Comparison of ENCODE assay signal across 12 mouse cellular contexts in the genomic region with DNA sequence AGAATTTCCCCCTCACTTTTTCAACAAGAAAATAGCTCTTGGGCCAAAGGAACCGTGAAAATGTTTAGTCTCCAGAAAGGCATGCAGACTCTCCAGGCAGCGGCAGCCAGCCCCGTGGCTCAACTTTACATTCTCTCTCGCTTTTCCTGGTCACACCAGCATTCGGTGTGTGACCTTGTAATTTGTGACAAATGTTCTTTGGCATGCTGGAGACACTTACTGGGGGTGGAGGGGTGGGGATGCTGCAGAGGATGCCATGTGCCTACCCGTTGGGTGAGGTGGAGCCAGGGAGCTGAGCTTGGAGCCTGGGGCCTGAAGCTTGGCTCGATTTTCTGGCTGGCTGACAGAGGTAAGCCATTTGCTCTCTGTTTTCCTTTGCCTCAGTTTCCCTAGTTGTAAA. TPM values are rescaled to one million over a fixed set of nuclear protein-coding genes. Genes with fewer than 3 reads are reported as not detected.
DNase-seq lines count a peak whose midpoint lies in the region; ATAC-seq and TF ChIP-seq lines count a peak whose summit lies in the region.
"Had no signal": no experiment of that assay in that cellular context is flagged by ENCODE, and none has a peak within 500 bp of the region (broad histone marks: within the 10 kb centered on the region; RNA-seq: fewer than 3 reads in every experiment).

No protein-coding gene starts in this region.

- H3K4me3 ChIP-seq in heart, embryonic 14.5 days (ENCODE audit: control insufficient read depth in 1 of 2, insufficient read depth in 1 of 2, low read depth in 1 of 2, low read length in 2 of 2) = no peak overlapping the region
- no peak overlapping the region for H3K4me3 ChIP-seq in lung, postnatal 0 days (ENCODE audit: low read depth, low read length)
- H3K4me3 ChIP-seq in embryonic facial prominence, embryonic 13.5 days = no peak overlapping the region
- no peak overlapping the region for H3K4me3 ChIP-seq in stomach, postnatal 0 days (ENCODE audit: low read depth, low read length)

- no peak for ATAC-seq in heart, embryonic 14.5 days (ENCODE audit: insufficient number of reproducible peaks, insufficient read depth, low FRiP score, low read depth)
- no peak for ATAC-seq in lung, postnatal 0 days
- 0 out of 2 replicates have a peak, but pooled peaks have one; percentile 26 for ATAC-seq in embryonic facial prominence, embryonic 13.5 days (ENCODE audit: insufficient number of reproducible peaks, insufficient read depth, low FRiP score, low TSS enrichment, low read depth)
- no peak for ATAC-seq in stomach, postnatal 0 days (ENCODE audit: low FRiP score, low TSS enrichment)
- ATAC-seq: forebrain, embryonic 16.5 days; hindbrain, embryonic 16.5 days had no signal

- TF ChIP-seq CTCF in lung, postnatal 0 days (IDR thresholded peaks at IDR 0.05) = no peak
- no peak for TF ChIP-seq CTCF in stomach, postnatal 0 days (IDR thresholded peaks at IDR 0.05; ENCODE audit: low read depth)

- no peak for TF ChIP-seq EP300 in lung, postnatal 0 days (IDR thresholded peaks at IDR 0.05)
- TF ChIP-seq EP300 in stomach, postnatal 0 days (optimal IDR thresholded peaks at IDR 0.05) = no peak

- no peaks in the 10 kb centered on the region for H3K36me3 ChIP-seq in heart, embryonic 14.5 days (ENCODE audit: control insufficient read depth, insufficient read depth, low read length)
- H3K36me3 ChIP-seq in lung, postnatal 0 days (ENCODE audit: insufficient read depth, low read length) = no peaks in the 10 kb centered on the region
- H3K36me3 ChIP-seq in embryonic facial prominence, embryonic 13.5 days = no peaks in the 10 kb centered on the region
- H3K36me3 ChIP-seq in stomach, postnatal 0 days (ENCODE audit: control insufficient read depth, insufficient read depth, low read length) = no peaks in the 10 kb centered on the region

- H3K27me3 ChIP-seq in heart, embryonic 14.5 days (ENCODE audit: control insufficient read depth, insufficient read depth, low read length) = no peaks in the 10 kb centered on the region
- H3K27me3 ChIP-seq in lung, postnatal 0 days (replicated peaks; ENCODE audit: insufficient read depth, low read length) = no peaks in the 10 kb centered on the region
- no peaks in the 10 kb centered on the region for H3K27me3 ChIP-seq in embryonic facial prominence, embryonic 13.5 days
- no peaks in the 10 kb centered on the region for H3K27me3 ChIP-seq in stomach, postnatal 0 days (ENCODE audit: control insufficient read depth, insufficient read depth, low read length)

- peak overlapping the region; percentile 64 to 75 for H3K27ac ChIP-seq in heart, embryonic 14.5 days (replicated peaks in 1 of 2; ENCODE audit: control insufficient read depth in 1 of 2, insufficient read depth in 1 of 2, low read depth in 2 of 2, low read length in 2 of 2)
- H3K27ac ChIP-seq in lung, postnatal 0 days (ENCODE audit: low read length) = no peak overlapping the region
- peak overlapping the region; percentile 85 for H3K27ac ChIP-seq in embryonic facial prominence, embryonic 13.5 days
- peak overlapping the region; percentile 58; the same call in 1 of the 2 replicates for H3K27ac ChIP-seq in stomach, postnatal 0 days (replicated peaks)

- WGBS in heart, embryonic 14.5 days = 23% methylated on average over 7 of the region's 7 CpGs
- 18% methylated on average over 7 of the region's 7 CpGs for WGBS in lung, postnatal 0 days
- WGBS in embryonic facial prominence, embryonic 13.5 days = 16% methylated on average over 7 of the region's 7 CpGs
- WGBS in stomach, postnatal 0 days = 15% methylated on average over 7 of the region's 7 CpGs

- H3K4me2 ChIP-seq in heart, embryonic 14.5 days (ENCODE audit: low read length) = no peak overlapping the region
- no peak overlapping the region for H3K4me2 ChIP-seq in lung, postnatal 0 days (replicated peaks; ENCODE audit: low read depth, low read length)
- no peak overlapping the region for H3K4me2 ChIP-seq in embryonic facial prominence, embryonic 13.5 days
- no peak overlapping the region for H3K4me2 ChIP-seq in stomach, postnatal 0 days (replicated peaks; ENCODE audit: low read depth)

- no peaks in the 10 kb centered on the region for H3K9me3 ChIP-seq in heart, embryonic 14.5 days (ENCODE audit: control insufficient read depth, low read length)
- H3K9me3 ChIP-seq in lung, postnatal 0 days (ENCODE audit: low read length) = no peaks in the 10 kb centered on the region
- no peaks in the 10 kb centered on the region for H3K9me3 ChIP-seq in embryonic facial prominence, embryonic 13.5 days
- H3K9me3 ChIP-seq in stomach, postnatal 0 days (ENCODE audit: control insufficient read depth, low read length) = no peaks in the 10 kb centered on the region

- no peak for DNase-seq in heart, adult 18-20 months
- DNase-seq in lung, postnatal 0 days (ENCODE audit: low spot score) = peak; percentile 8
- DNase-seq in lung, postnatal 10 days = no peak
- no peak for DNase-seq in stomach, postnatal 0 days (ENCODE audit: low spot score)
- DNase-seq in spleen, postnatal 14 days (ENCODE audit: low spot score in 2 of 2) = no peak
- DNase-seq: cerebellum, adult 9-10 months; right cerebral cortex, postnatal 4 days; thymus, adult 2 months had no signal

- H3K9ac ChIP-seq in heart, embryonic 14.5 days (ENCODE audit: low read length) = 0 out of 2 replicates have a peak overlapping the region, but pooled peaks have one; percentile 14
- H3K9ac ChIP-seq in lung, postnatal 0 days (replicated peaks; ENCODE audit: low read depth) = no peak overlapping the region
- no peak overlapping the region for H3K9ac ChIP-seq in embryonic facial prominence, embryonic 13.5 days
- H3K9ac ChIP-seq in stomach, postnatal 0 days (ENCODE audit: low read length) = no peak overlapping the region

- H3K4me1 ChIP-seq in heart, embryonic 14.5 days (ENCODE audit: control insufficient read depth in 2 of 2, insufficient read depth in 2 of 2, low read length in 2 of 2) = peaks cover 10 to 16% of the 10 kb centered on the region in 2 experiments
- H3K4me1 ChIP-seq in lung, postnatal 0 days (ENCODE audit: insufficient read depth, low read depth, low read length) = no peaks in the 10 kb centered on the region
- peaks cover 15% of the 10 kb centered on the region for H3K4me1 ChIP-seq in embryonic facial prominence, embryonic 13.5 days
- no peaks in the 10 kb centered on the region for H3K4me1 ChIP-seq in stomach, postnatal 0 days (replicated peaks; ENCODE audit: control insufficient read depth, insufficient read depth)

RNA-seq across cellular contexts. Expression of a gene that starts 22.4 kb away (rescaled TPM):
- 5,210 and 5,334 TPM in 2 replicates for polyA plus RNA-seq in heart, embryonic 14.5 days (2014; fragmentation: Nextera tagmentation; extraction: Ambion mirVana)
- over 10,000 TPM in 1 of 2 experiments, 1,000 to 10,000 TPM in 1; 9,705 to 11,464 TPM for total RNA-seq in heart, adult 18-20 months (2021)
- 695 and 781 TPM in 2 replicates for polyA plus RNA-seq in lung, postnatal 0 days (2015; fragmentation: Nextera tagmentation; extraction: Ambion mirVana)
- 818 and 902 TPM in 2 replicates for polyA plus RNA-seq in embryonic facial prominence, embryonic 13.5 days (2015; fragmentation: Nextera tagmentation; extraction: Ambion mirVana)
- polyA plus RNA-seq in stomach, postnatal 0 days (2015; fragmentation: Nextera tagmentation; extraction: Ambion mirVana) = 1,738 and 2,538 TPM in 2 replicates
